In genomic region chr5:98076612-98077011, GRCm38 (mm10) we compare ENCODE assay signal across 14 mouse cellular contexts. TPM values are rescaled to one million over a fixed set of nuclear protein-coding genes. Genes with fewer than 3 reads are reported as not detected.
A peak's percentile ranks its signal among the peaks of the same experiment; 100 is the strongest.
DNase-seq lines count a peak whose midpoint lies in the region; ATAC-seq and TF ChIP-seq lines count a peak whose summit lies in the region.
"Had no signal": no experiment of that assay in that cellular context is flagged by ENCODE, and none has a peak within 500 bp of the region (broad histone marks: within the 10 kb centered on the region; RNA-seq: fewer than 3 reads in every experiment).

No protein-coding gene starts in this region.

- no peak for DNase-seq in frontal cortex, postnatal 36 days (ENCODE audit: low spot score in 2 of 2)
- peak; percentile 4 for DNase-seq in limb, embryonic 14.5 days (ENCODE audit: low spot score)
- no peak for DNase-seq in limb, embryonic 10.5 days (ENCODE audit: low spot score)
- peak; percentile 6 for DNase-seq in heart, postnatal 25 days (ENCODE audit: low spot score)
- DNase-seq in lung, postnatal 4 days: peak; percentile 12 to 34
- DNase-seq in left cerebral cortex, adult 9 months (ENCODE audit: low spot score in 2 of 2): no peak
- no peak for DNase-seq in right cerebral cortex, postnatal 25 days
- DNase-seq: embryo, embryonic 11 days; kidney, postnatal 25 days had no signal

- H3K9ac ChIP-seq in limb, embryonic 14.5 days (ENCODE audit: low read depth, low read length, severe bottlenecking): no peak overlapping the region
- H3K9ac ChIP-seq: limb, embryonic 12.5 days; lung, embryonic 15.5 days; stomach, embryonic 15.5 days had no signal

- no peak overlapping the region for H3K4me3 ChIP-seq in limb, embryonic 14.5 days (replicated peaks; ENCODE audit: low read length)
- H3K4me3 ChIP-seq in limb, embryonic 10.5 days: no peak overlapping the region
- H3K4me3 ChIP-seq: limb, embryonic 12.5 days; lung, embryonic 15.5 days; stomach, embryonic 15.5 days had no signal

- H3K4me2 ChIP-seq in limb, embryonic 14.5 days (replicated peaks; ENCODE audit: low read depth, low read length, severe bottlenecking): no peak overlapping the region
- H3K4me2 ChIP-seq: limb, embryonic 12.5 days; lung, embryonic 15.5 days; stomach, embryonic 15.5 days had no signal

- H3K27ac ChIP-seq in limb, embryonic 14.5 days (replicated peaks; ENCODE audit: low read depth, low read length): no peak overlapping the region
- no peak overlapping the region for H3K27ac ChIP-seq in limb, embryonic 10.5 days
- H3K27ac ChIP-seq: limb, embryonic 12.5 days; lung, embryonic 15.5 days; stomach, embryonic 15.5 days had no signal

- H3K9me3 ChIP-seq in limb, embryonic 14.5 days (ENCODE audit: control insufficient read depth, low read length): no peaks in the 10 kb centered on the region
- H3K9me3 ChIP-seq in limb, embryonic 10.5 days (replicated peaks): no peaks in the 10 kb centered on the region
- H3K9me3 ChIP-seq: limb, embryonic 12.5 days; lung, embryonic 15.5 days; stomach, embryonic 15.5 days had no signal

- no peaks in the 10 kb centered on the region for H3K4me1 ChIP-seq in limb, embryonic 14.5 days (ENCODE audit: control insufficient read depth, insufficient read depth, low read length)
- H3K4me1 ChIP-seq in limb, embryonic 10.5 days: no peaks in the 10 kb centered on the region
- H3K4me1 ChIP-seq: limb, embryonic 12.5 days; lung, embryonic 15.5 days; stomach, embryonic 15.5 days had no signal

- no peak for TF ChIP-seq POLR2A in limb, embryonic 14.5 days (IDR thresholded peaks at IDR 0.05; ENCODE audit: borderline replicate concordance, extremely low read depth, insufficient read depth, insufficient read length)

- H3K36me3 ChIP-seq in limb, embryonic 14.5 days (ENCODE audit: control insufficient read depth, insufficient read depth, low read length): no peaks in the 10 kb centered on the region
- H3K36me3 ChIP-seq in limb, embryonic 10.5 days: no peaks in the 10 kb centered on the region
- H3K36me3 ChIP-seq: limb, embryonic 12.5 days; lung, embryonic 15.5 days; stomach, embryonic 15.5 days had no signal

- no peaks in the 10 kb centered on the region for H3K27me3 ChIP-seq in limb, embryonic 14.5 days (ENCODE audit: control insufficient read depth, insufficient read depth, low read length)
- H3K27me3 ChIP-seq in limb, embryonic 10.5 days (ENCODE audit: low read depth, poor library complexity, severe bottlenecking): no peaks in the 10 kb centered on the region
- H3K27me3 ChIP-seq: limb, embryonic 12.5 days; lung, embryonic 15.5 days; Patski; stomach, embryonic 15.5 days had no signal

- ATAC-seq in frontal cortex, adult (ENCODE audit: low TSS enrichment): peak; percentile 51; the same call in 1 of the 2 replicates
- no peak for ATAC-seq in limb, embryonic 14.5 days (ENCODE audit: low FRiP score, low read depth)
- ATAC-seq: Patski had no signal

- 71% methylated on average over 3 of the region's 3 CpGs for WGBS in limb, embryonic 14.5 days
- 83% methylated on average over 3 of the region's 3 CpGs for WGBS in limb, embryonic 10.5 days

- intact Hi-C loops in heart, postnatal 25 days (cut with DNase I): no loop called here

RNA-seq across cellular contexts. Expression of gene Antxr2, which starts 45.8 kb away (rescaled TPM):
- 9.7 and 10.5 TPM in 2 replicates for polyA plus RNA-seq in limb, embryonic 14.5 days (2012; rRNA removed)
- 32.4 and 33.5 TPM in 2 replicates for polyA plus RNA-seq in limb, embryonic 14.5 days (2014; fragmentation: Nextera tagmentation; extraction: Ambion mirVana)
- 19.6 and 22.3 TPM in 2 replicates for polyA plus RNA-seq in limb, embryonic 10.5 days (2016; fragmentation: Nextera tagmentation; extraction: Ambion mirVana)
- total RNA-seq in heart, postnatal 25 days (2021): 10 to 100 TPM; 69.7 to 74.9 TPM

Comparison
In these comparisons a context has a peak if more than half of its experiments do, and no peak if none do; other contexts are left out.
1. DNase-seq: peak in limb, embryonic 14.5 days (single experiment), heart, postnatal 25 days (single experiment) and lung, postnatal 4 days (2 of 2); none in frontal cortex, postnatal 36 days (0 of 2), limb, embryonic 10.5 days (single experiment), left cerebral cortex, adult 9 months (0 of 2) and right cerebral cortex, postnatal 25 days (single experiment).